Mouse (Mus musculus): ENCODE measurements at regions not wholly inside any gene's neighbourhood (a gene's known extent, or its start where the extent isn't known, plus 50 kb on each side); places are given as distances from the start of the nearest gene placed in this dataset.

DNA sequence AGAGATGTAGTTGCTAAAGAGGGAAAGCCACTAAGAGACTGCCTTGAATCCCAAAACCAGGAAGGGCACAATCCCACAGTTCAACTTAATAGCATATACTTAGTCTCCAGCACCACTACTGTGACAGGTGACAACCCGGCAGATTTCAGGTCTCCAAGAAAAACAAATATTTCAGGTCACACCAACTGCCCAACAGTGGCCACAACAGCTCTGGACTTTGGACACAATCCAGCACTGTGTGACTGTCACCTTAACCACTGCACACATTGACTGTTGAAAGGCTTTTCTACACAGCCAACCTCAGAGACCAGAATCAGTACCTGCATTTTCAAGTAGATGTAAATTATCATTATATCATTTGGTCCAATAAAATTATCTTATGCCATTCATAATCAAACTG, 414.8 kb downstream of the Kcnh5 start:
- H3K4me1 ChIP-seq (ENCODE audit: control insufficient read depth in 2 of 2, insufficient read depth in 2 of 2, low read length in 2 of 2), result no peaks in the 10 kb centered on the region
- H3K27ac ChIP-seq (replicated peaks in 1 of 2; ENCODE audit: control insufficient read depth in 1 of 2, insufficient read depth in 1 of 2, low read depth in 2 of 2, low read length in 2 of 2), result no peak overlapping the region
- no peaks in the 10 kb centered on the region for H3K9me3 ChIP-seq (ENCODE audit: control insufficient read depth, low read length)
- no peak overlapping the region for H3K9ac ChIP-seq (ENCODE audit: low read length)
- ATAC-seq (ENCODE audit: insufficient number of reproducible peaks, insufficient read depth, low FRiP score, low read depth), result no peak
- H3K27me3 ChIP-seq (ENCODE audit: control insufficient read depth, insufficient read depth, low read length), result no peaks in the 10 kb centered on the region
- H3K4me2 ChIP-seq (ENCODE audit: low read length), result no peak overlapping the region
- WGBS, result 83% methylated on average over 1 of the region's 1 CpGs
- no peak overlapping the region for H3K4me3 ChIP-seq (ENCODE audit: control insufficient read depth in 1 of 2, insufficient read depth in 1 of 2, low read depth in 1 of 2, low read length in 2 of 2)
- no peaks in the 10 kb centered on the region for H3K36me3 ChIP-seq (ENCODE audit: control insufficient read depth, insufficient read depth, low read length)

DNA sequence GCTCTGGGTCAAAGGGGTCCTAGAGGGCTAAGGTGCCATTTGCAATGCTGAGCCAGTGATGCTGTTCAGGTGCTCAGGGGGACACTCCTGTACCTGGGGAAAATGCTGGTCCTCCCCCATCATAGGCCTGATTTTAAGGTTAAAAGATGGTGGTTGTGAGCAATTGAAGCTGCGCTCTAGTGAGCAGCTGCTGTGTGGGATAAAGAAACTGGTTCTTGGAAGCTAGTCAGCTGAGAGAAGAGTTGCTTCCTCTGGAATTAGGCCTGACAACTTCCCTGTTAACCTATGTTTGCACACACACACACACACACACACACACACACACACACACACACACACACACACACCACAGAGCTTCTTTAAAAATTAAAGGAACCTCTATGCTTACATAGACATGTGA, 428.9 kb upstream of the Gm11042 start:
- no peak overlapping the region for H3K27ac ChIP-seq (replicated peaks in 1 of 2; ENCODE audit: control insufficient read depth in 1 of 2, insufficient read depth in 1 of 2, low read depth in 2 of 2, low read length in 2 of 2)
- 100% methylated on average over 1 of the region's 1 CpGs for WGBS
- H3K4me3 ChIP-seq (ENCODE audit: control insufficient read depth in 1 of 2, insufficient read depth in 1 of 2, low read depth in 1 of 2, low read length in 2 of 2), result no peak overlapping the region
- no peaks in the 10 kb centered on the region for H3K36me3 ChIP-seq (ENCODE audit: control insufficient read depth, insufficient read depth, low read length)
- no peaks in the 10 kb centered on the region for H3K27me3 ChIP-seq (ENCODE audit: control insufficient read depth, insufficient read depth, low read length)
- no peak overlapping the region for H3K4me2 ChIP-seq (ENCODE audit: low read length)
- no peak for ATAC-seq (ENCODE audit: insufficient number of reproducible peaks, insufficient read depth, low FRiP score, low read depth)
- H3K9me3 ChIP-seq (ENCODE audit: control insufficient read depth, low read length), result no peaks in the 10 kb centered on the region
- no peak overlapping the region for H3K9ac ChIP-seq (ENCODE audit: low read length)
- no peaks in the 10 kb centered on the region for H3K4me1 ChIP-seq (ENCODE audit: control insufficient read depth in 2 of 2, insufficient read depth in 2 of 2, low read length in 2 of 2)

DNA sequence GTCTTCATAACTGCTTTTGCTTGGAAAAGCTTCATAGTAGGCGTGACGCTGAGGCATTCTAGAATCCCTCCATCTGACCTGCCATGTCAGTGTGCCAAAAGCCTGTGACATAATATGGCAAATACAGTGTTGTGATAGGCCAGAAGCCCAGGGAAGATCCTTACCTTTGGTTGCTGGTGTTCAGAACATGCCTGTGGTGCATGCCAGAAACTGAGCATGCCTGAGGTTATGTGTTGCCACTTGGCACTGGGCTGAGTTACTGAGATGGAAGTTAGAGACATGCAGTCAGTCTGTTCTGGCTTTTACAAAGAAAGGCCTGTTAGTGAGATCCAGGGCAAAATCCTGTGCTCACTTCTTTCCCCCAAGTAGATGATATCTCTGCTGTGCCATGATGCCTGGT, 412.7 kb upstream of the Gm11042 start:
- Histone ChIP-seq H3K9me3 (ENCODE audit: control insufficient read depth, low read length) (peaks cover 5% of the 10 kb centered on the region; the same call in 1 of the 2 replicates), H3K27me3 (ENCODE audit: control insufficient read depth, insufficient read depth, low read length) (no peaks in the 10 kb centered on the region), H3K36me3 (ENCODE audit: control insufficient read depth, insufficient read depth, low read length) (no peaks in the 10 kb centered on the region), H3K27ac (replicated peaks in 1 of 2; ENCODE audit: control insufficient read depth in 1 of 2, insufficient read depth in 1 of 2, low read depth in 2 of 2, low read length in 2 of 2) (no peak overlapping the region), H3K4me1 (ENCODE audit: control insufficient read depth in 2 of 2, insufficient read depth in 2 of 2, low read length in 2 of 2) (no peaks in the 10 kb centered on the region), H3K9ac (ENCODE audit: low read length) (no peak overlapping the region), H3K4me2 (ENCODE audit: low read length) (no peak overlapping the region), H3K4me3 (ENCODE audit: control insufficient read depth in 1 of 2, insufficient read depth in 1 of 2, low read depth in 1 of 2, low read length in 2 of 2) (no peak overlapping the region)
- no peak for ATAC-seq (ENCODE audit: insufficient number of reproducible peaks, insufficient read depth, low FRiP score, low read depth)
- 87% methylated on average over 2 of the region's 2 CpGs for WGBS

DNA sequence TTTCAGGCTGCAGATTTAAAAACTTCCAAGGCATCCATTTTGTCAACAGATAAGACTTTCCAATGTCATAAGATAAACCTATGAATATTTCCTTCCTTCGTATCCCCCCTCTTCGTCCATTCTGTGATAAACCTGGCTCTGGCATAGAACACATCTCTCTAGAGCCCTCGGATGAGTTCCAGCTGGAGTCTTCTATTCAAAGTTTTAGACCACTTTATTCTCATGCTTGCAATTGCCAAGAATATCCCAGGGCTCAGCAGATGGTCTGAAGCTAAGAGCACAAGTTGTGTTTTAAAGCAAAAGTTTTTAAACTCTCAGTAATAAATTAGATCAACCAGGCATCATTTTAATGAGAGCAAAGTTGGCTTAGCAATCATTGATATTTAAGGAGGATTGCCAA, 363.0 kb upstream of the Gm11042 start:
- no peak for ATAC-seq (ENCODE audit: insufficient number of reproducible peaks, insufficient read depth, low FRiP score, low read depth)
- no peak overlapping the region for H3K4me3 ChIP-seq (ENCODE audit: control insufficient read depth in 1 of 2, insufficient read depth in 1 of 2, low read depth in 1 of 2, low read length in 2 of 2)
- H3K9me3 ChIP-seq (ENCODE audit: control insufficient read depth, low read length), result no peaks in the 10 kb centered on the region
- no peak overlapping the region for H3K27ac ChIP-seq (replicated peaks in 1 of 2; ENCODE audit: control insufficient read depth in 1 of 2, insufficient read depth in 1 of 2, low read depth in 2 of 2, low read length in 2 of 2)
- no peaks in the 10 kb centered on the region for H3K27me3 ChIP-seq (ENCODE audit: control insufficient read depth, insufficient read depth, low read length)
- H3K4me1 ChIP-seq (ENCODE audit: control insufficient read depth in 2 of 2, insufficient read depth in 2 of 2, low read length in 2 of 2), result no peaks in the 10 kb centered on the region
- H3K4me2 ChIP-seq (ENCODE audit: low read length), result no peak overlapping the region
- H3K36me3 ChIP-seq (ENCODE audit: control insufficient read depth, insufficient read depth, low read length), result no peaks in the 10 kb centered on the region
- 63% methylated on average over 3 of the region's 3 CpGs for WGBS
- no peak overlapping the region for H3K9ac ChIP-seq (ENCODE audit: low read length)

DNA sequence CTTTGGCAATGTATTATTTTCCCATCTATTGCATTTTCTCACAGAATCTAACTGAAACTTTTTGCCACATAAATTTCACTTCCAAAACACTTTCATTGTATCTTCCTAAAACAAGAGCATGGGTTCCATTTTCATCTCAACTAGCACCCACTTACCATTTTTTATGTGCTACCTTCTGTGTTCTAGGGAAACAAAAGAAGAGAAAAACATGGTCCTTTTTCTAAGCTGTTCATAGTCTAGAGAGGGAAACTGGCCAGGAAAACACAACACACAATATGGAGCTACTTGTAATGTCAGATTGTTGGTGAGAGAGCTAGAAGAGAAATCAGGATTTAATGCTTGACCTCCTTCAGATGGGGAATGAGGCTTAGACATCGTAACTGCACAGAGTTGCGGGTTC, 361.6 kb upstream of the Gm11042 start:
- H3K9ac ChIP-seq (ENCODE audit: low read length), result no peak overlapping the region
- no peak for ATAC-seq (ENCODE audit: insufficient number of reproducible peaks, insufficient read depth, low FRiP score, low read depth)
- H3K4me2 ChIP-seq (ENCODE audit: low read length), result no peak overlapping the region
- no peak overlapping the region for H3K27ac ChIP-seq (replicated peaks in 1 of 2; ENCODE audit: control insufficient read depth in 1 of 2, insufficient read depth in 1 of 2, low read depth in 2 of 2, low read length in 2 of 2)
- H3K4me1 ChIP-seq (ENCODE audit: control insufficient read depth in 2 of 2, insufficient read depth in 2 of 2, low read length in 2 of 2), result no peaks in the 10 kb centered on the region
- H3K27me3 ChIP-seq (ENCODE audit: control insufficient read depth, insufficient read depth, low read length), result no peaks in the 10 kb centered on the region
- H3K36me3 ChIP-seq (ENCODE audit: control insufficient read depth, insufficient read depth, low read length), result no peaks in the 10 kb centered on the region
- H3K9me3 ChIP-seq (ENCODE audit: control insufficient read depth, low read length), result no peaks in the 10 kb centered on the region
- WGBS, result 84% methylated on average over 2 of the region's 2 CpGs
- H3K4me3 ChIP-seq (ENCODE audit: control insufficient read depth in 1 of 2, insufficient read depth in 1 of 2, low read depth in 1 of 2, low read length in 2 of 2), result no peak overlapping the region

GRCm38 (mm10) chr12:74658406-74658805, 342.2 kb upstream of the Gm11042 start:
- no peaks in the 10 kb centered on the region for H3K27me3 ChIP-seq (ENCODE audit: control insufficient read depth, insufficient read depth, low read length)
- no peak overlapping the region for H3K4me3 ChIP-seq (ENCODE audit: control insufficient read depth in 1 of 2, insufficient read depth in 1 of 2, low read depth in 1 of 2, low read length in 2 of 2)
- H3K4me1 ChIP-seq (ENCODE audit: control insufficient read depth in 2 of 2, insufficient read depth in 2 of 2, low read length in 2 of 2), result no peaks in the 10 kb centered on the region
- H3K9ac ChIP-seq (ENCODE audit: low read length), result no peak overlapping the region
- no peak overlapping the region for H3K4me2 ChIP-seq (ENCODE audit: low read length)
- H3K36me3 ChIP-seq (ENCODE audit: control insufficient read depth, insufficient read depth, low read length), result no peaks in the 10 kb centered on the region
- no peak overlapping the region for H3K27ac ChIP-seq (replicated peaks in 1 of 2; ENCODE audit: control insufficient read depth in 1 of 2, insufficient read depth in 1 of 2, low read depth in 2 of 2, low read length in 2 of 2)
- no peak for ATAC-seq (ENCODE audit: insufficient number of reproducible peaks, insufficient read depth, low FRiP score, low read depth)
- H3K9me3 ChIP-seq (ENCODE audit: control insufficient read depth, low read length), result 0 out of 2 replicates have a peak, but pooled peaks cover 2% of the 10 kb centered on the region

- H3K4me1 ChIP-seq (ENCODE audit: control insufficient read depth in 2 of 2, insufficient read depth in 2 of 2, low read length in 2 of 2), result no peaks in the 10 kb centered on the region
- no peak overlapping the region for H3K27ac ChIP-seq (replicated peaks in 1 of 2; ENCODE audit: control insufficient read depth in 1 of 2, insufficient read depth in 1 of 2, low read depth in 2 of 2, low read length in 2 of 2)
- 0 out of 2 replicates have a peak, but pooled peaks cover 2% of the 10 kb centered on the region for H3K9me3 ChIP-seq (ENCODE audit: control insufficient read depth, low read length)
- H3K4me2 ChIP-seq (ENCODE audit: low read length), result no peak overlapping the region
- ATAC-seq (ENCODE audit: insufficient number of reproducible peaks, insufficient read depth, low FRiP score, low read depth), result no peak
- no peaks in the 10 kb centered on the region for H3K36me3 ChIP-seq (ENCODE audit: control insufficient read depth, insufficient read depth, low read length)
- H3K9ac ChIP-seq (ENCODE audit: low read length), result no peak overlapping the region
- no peak overlapping the region for H3K4me3 ChIP-seq (ENCODE audit: control insufficient read depth in 1 of 2, insufficient read depth in 1 of 2, low read depth in 1 of 2, low read length in 2 of 2)
- H3K27me3 ChIP-seq (ENCODE audit: control insufficient read depth, insufficient read depth, low read length), result no peaks in the 10 kb centered on the region
- 64% methylated on average over 2 of the region's 2 CpGs for WGBS
Measured at GRCm38 (mm10) chr12:74657036-74657648, 340.9 kb upstream of the Gm11042 start.

DNA sequence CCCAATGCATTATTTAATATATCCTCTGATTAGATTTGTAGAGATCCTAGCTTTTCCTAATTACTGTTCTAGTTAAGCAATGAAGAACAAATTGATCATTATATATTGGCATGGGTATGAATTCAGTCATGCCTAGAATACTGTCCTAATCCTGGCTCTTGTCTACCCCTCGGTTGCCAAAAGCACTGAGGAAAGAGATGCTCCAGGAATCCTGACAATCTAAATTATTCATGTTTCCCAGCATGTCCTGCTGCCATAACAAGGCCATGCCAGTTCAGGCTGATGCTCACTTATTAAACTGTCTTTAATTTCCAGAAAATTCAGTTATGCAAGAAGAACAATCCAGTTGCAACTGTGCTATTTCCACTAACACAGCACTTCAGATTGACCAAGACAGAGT, 335.1 kb upstream of the Gm11042 start:
- Histone ChIP-seq H3K4me1 (ENCODE audit: control insufficient read depth in 2 of 2, insufficient read depth in 2 of 2, low read length in 2 of 2) (no peaks in the 10 kb centered on the region), H3K4me2 (ENCODE audit: low read length) (no peak overlapping the region), H3K27me3 (ENCODE audit: control insufficient read depth, insufficient read depth, low read length) (no peaks in the 10 kb centered on the region), H3K9ac (ENCODE audit: low read length) (no peak overlapping the region), H3K27ac (replicated peaks in 1 of 2; ENCODE audit: control insufficient read depth in 1 of 2, insufficient read depth in 1 of 2, low read depth in 2 of 2, low read length in 2 of 2) (no peak overlapping the region), H3K9me3 (ENCODE audit: control insufficient read depth, low read length) (no peaks in the 10 kb centered on the region), H3K4me3 (ENCODE audit: control insufficient read depth in 1 of 2, insufficient read depth in 1 of 2, low read depth in 1 of 2, low read length in 2 of 2) (no peak overlapping the region), H3K36me3 (ENCODE audit: control insufficient read depth, insufficient read depth, low read length) (no peaks in the 10 kb centered on the region)
- WGBS, result 63% methylated on average over 1 of the region's 1 CpGs
- no peak for ATAC-seq (ENCODE audit: insufficient number of reproducible peaks, insufficient read depth, low FRiP score, low read depth)
